Mouse (Mus musculus) left cerebral cortex, postnatal 36 days (tissue): Measurements from ENCODE around the gene Samhd1. TPM values are rescaled to one million over a fixed set of nuclear protein-coding genes. Genes with fewer than 3 reads are reported as not detected.

Source experiments
- DNase-seq, 2 experiments: peaks; one replicate each; pipeline ENCODE4 v3.0.0; 2021 to 2022; ENCODE audit warnings: low spot score in 2 of 2, mixed read lengths in 1 of 2
- intact Hi-C: fragments of 180-260 bp; cut with DNase I; formaldehyde crosslinking; loops from one replicate; pipeline ENCODE4 v1.15.1; 2025
- total RNA-seq, 2 experiments: library from RNA; stranded (reverse); gene quantifications; 2 replicates each; pipeline ENCODE4 v1.2.3; 2021

The Samhd1 gene
- total RNA-seq, 2 experiments from 2014 or later = 10.3 to 12.7 TPM

DNA sequence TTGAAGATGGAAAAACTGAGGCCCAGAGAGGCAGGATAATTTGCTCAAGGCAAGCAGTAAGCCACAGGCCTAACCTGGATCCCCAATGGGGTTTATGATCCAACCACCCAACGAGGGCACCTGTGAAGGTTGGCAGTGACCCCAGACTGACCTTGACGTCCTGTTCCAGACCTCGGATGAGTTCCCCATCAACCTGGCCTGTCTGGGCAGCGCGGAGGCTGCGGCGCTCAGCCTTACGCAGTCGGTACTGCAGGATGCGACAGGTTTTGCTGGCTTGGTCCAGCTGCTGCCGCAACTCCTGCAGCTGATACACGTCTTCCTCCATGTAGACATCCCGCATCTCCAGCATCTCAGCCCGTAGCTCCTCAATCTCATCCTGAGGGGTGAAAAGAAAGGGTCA is 75.0 kb downstream of the Samhd1 start:
- intact Hi-C loops = no loop called here

DNA sequence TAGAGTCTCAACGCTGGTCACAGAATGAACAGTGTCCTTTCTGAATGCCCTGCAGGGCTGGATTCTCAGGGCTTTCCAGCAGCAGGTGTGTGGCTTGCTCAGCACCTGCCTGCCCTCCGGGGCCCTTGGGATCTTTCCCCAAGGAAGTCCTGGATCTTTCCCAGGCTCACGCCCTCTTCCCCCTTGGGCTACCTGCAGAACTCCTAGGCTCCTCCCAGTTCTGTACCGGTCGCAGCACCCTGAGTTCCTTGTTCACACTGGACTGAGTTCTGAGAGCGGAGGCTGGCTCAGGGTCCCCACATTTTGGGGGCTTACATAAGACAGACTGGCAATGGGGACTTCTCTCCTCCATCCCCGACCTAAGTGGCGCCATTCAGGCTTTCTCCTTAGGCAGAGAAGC is 75.9 kb downstream of the Samhd1 start:
- DNase-seq = no peak
- intact Hi-C loops = no loop called here

More for the DNA sequence above, 75.0 kb downstream of the Samhd1 start:
- no peak for DNase-seq

DNA sequence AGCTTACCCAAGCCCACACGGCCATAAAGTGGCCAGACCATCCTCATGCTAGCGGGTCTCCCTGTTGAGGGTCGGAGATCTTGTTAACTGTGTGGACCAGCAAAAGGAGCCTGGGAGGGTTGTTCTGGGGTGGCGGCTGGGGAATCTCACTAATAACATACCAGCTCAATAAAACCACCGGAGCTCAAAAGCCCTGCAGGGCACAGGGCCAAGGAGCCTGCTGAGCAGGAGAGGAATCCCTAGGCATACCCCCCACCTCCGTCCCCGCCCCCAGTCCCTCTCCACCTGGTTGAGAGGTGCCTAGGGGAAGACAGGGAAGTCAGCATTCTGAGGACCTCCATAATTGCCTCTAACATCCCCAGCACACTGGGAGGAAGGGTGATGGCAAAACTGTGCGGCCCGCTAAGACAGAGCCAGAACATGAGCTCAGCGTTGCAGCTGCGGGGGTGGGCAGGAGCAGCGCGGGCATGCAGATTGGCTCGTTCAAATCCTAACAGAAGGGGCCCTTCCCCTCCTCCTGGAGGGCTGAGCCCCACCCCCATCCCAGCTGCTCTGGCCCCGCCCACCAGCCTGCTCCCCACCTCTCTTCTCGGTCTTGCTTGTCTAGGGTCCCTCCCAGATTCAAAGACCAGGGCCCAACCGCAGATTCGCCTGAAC is 76.6 kb downstream of the Samhd1 start:
- peak; percentile 68 to 72 for DNase-seq
- intact Hi-C loops = no loop called here

DNA sequence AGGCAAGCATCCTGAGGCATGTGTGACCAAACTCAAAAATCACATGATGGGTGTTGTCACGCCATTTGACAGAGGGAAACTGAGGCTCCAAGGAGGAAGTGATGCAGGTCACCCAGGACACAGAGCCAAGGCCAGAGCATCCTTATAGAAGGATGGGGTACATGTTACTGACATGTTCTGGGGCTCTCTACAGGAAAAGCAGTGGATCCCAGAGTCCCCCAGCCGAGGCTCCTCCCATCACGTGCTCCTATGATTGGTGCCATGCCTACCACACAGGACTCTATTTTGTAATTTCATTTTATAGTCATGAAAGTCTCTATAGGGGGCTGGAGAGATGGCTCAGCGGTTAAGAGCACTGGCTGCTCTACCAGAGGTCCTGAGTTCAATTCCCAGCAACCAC is 77.3 kb downstream of the Samhd1 start:
- intact Hi-C loops = no loop called here
- DNase-seq = no peak

DNA sequence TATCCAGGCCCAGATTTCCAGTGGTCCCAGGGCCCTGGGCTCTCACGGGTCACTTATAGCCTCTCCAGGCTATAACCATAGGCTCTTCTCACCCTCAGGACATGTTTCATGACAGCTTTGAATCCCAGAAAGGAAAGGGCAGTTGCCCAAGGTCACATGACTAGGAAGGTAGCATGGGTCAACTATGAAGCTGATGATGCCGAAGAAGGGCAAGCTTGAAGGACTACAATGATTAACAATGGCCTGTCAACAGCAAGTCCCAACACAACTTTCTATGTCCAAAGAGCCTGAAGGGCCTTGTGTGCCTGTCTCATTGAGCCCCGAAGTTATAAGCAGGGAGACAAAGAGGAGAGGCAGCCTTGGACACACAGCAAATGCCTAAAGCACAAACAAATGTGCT is 77.9 kb downstream of the Samhd1 start:
- intact Hi-C loops = no loop called here
- no peak for DNase-seq

DNA sequence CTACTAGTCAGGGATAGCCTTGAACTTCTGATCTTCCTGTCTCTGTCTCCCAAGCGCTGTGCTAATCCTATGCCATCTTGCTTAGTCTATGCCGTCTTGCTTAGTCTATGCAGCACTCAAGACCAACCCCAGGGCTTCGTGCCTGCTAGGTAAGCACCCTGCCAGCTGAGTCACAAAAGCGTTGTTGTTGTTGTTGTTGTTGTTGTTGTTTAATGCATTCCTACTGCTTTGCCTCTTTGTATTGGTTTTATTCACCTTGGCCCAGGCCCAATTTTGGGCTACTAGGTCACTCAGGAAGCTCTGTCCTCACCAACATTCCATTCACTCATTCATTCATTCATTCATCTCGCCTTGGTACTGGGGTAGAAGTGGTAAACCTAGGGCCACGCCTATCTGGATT is 79.3 kb downstream of the Samhd1 start:
- intact Hi-C loops = no loop called here
- no peak for DNase-seq

DNA sequence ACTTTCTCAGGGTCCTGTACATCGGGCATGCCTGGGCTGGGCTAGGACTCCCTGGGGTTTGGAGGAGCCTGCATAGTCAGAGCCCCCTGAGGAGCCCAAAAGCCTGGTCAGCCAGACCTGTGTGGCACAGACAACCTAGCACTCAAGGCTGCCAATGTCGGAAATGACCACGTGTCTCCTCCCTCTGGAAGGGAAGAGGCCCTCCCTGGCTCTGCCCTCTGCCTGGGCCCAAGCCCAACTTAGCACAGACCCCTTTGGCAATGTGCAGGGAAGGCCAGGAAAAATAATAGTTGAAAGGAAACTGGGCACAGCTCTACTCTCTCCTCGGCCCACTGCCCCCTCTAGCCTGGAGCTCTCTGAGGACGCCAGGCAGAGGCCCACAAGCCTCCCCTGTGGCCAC is 80.2 kb downstream of the Samhd1 start:
- intact Hi-C loops = no loop called here
- peak in 1 of 2 experiments; percentile 34 for DNase-seq

DNA sequence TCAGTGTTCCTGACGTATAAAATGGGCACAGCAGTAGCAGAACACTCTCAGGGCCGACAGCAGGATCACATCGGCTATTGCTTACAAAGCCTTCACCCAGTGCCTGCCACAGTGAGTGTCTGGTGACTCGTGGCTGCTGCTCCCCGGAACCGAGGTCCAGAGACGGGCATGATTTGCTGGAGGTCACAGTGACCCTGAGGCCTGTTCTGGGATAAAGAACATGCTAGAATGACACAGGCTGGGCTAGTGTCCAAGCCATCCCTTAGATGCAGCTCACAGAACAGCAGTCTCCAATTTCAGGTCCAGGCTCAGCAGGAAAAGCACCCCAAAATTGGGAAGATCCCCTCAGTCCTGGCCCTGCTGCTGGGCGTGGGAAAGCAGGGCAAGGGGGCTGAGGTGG is 80.8 kb downstream of the Samhd1 start:
- no peak for DNase-seq
- intact Hi-C loops = no loop called here

DNA sequence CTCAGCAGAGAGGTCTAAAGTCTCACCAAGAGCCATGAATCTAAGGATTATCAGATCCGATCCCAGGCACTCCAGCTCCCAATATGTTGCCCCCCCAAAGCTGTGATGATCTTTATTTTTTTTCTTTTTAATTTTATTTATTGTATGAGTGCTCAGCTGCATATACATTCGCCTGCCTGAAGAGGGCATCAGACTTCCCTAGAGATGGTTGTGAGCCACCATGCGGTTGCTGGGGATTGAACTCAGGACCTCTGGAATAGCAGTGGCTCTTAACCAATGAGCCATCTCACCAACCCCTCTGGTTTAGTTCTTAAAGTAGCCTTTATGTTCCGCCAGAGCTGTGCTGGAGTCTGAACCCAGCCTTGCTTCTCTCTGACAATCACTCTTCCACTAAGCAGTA is 81.3 kb downstream of the Samhd1 start:
- intact Hi-C loops = no loop called here
- no peak for DNase-seq

DNA sequence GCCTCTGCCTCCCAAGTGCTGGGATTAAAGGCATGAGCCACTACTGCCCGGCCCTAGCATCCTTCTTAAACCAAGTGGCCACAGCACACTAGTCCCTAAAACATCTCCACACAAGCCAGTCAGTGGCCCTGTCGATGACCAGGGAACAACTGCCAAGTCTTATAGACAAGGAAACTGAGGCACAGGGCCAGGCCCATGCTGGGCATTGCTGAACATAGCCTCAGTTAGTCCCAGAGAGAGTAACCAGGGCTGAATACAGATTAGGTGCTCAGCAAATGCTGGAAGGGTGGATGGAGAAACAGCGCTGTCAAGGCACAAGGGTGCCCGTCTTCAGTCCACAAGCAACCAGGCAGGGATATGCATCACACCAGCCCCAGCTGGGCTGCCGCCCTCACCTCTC is 81.9 kb downstream of the Samhd1 start:
- intact Hi-C loops = no loop called here
- no peak for DNase-seq

DNA sequence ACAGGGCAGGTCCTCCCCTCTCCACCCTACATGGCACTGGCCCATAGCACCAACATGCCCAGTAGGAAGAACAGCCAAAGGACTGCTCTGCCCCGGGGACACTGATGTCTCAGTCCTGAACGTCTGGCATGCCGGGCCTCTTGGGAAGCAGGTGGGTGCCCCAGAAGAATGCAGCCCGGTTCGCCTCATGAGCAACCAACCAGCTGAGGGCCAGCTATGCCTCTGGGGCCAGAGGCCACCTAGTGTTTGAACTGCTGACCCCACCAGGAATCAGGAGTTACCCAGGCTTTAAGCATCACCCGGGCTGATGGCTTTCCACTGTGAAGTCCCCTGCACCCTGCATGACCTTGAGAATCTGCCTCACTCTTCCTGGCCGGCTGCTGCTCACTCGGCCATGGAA is 82.6 kb downstream of the Samhd1 start:
- no peak for DNase-seq
- intact Hi-C loops = no loop called here

DNA sequence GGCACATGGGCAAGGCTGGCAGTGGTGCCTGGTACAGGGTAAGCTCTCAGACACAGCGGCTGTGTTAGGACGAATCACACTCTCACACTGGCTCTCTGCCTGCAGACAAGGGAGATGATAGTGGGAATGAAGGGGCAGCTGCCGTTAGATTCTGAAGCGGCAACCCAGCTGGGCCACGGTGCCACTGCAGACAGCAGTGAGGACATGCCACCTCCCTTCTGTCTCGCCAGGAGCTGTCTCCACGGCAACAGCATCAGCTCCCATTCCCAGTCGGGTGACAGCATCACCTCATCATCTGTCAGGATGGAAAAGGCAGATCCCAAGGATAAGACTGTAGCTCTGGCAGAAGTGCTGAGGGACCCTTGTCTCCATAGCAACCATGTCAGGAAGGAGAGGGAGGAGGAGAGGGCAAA is 85.2 kb downstream of the Samhd1 start:
- intact Hi-C loops = loop anchor here (2.0 kb wide), 1 partner anchor 29 kb away; the partner anchor contains the start of gene Soga1
- peak in 1 of 2 experiments; percentile 48 for DNase-seq

DNA sequence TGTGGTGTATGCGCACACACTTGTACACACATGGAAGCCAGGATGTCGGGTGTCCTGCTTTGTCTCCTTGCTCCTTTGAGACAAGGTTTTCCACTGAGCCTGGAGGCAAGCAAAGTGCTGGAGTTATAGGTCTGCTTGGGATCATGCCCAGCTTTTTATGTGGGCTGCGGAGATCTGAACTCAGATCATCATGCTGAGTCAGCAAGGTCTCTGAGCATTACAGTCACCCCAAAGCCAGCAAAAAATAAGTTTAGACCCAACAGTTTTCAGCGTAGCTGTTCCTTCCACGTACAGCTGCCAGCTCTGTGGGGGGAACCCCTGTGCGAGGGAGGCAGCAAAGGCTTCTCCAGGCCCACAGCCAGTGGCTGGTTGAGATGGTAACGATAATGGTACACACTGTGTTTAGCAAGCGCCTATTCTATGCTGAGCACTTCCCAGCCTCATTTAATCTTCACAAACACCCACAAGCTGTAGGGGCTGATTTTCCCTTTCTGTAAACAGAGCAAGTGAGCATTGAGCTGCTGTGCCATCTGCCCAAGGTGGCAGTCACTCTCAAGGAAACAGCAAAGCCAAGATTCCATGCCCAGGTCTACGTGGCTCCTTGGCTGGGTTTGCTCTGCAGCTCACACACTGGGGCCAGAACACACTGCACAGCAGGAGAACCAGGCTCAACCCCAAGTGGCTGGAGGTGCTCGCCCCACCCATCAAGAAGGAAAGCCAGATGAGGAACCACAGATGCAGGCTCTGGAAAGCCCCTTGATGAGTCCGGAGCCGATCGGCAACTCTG is 86.5 kb downstream of the Samhd1 start:
- DNase-seq = peak; percentile 77 to 84
- intact Hi-C loops = loop anchor here (2.0 kb wide), 1 partner anchor 30 kb away; the partner anchor contains the start of gene Soga1

Other genes starting within 250 kb of the Samhd1 start
- under 1 TPM; 0.45 to 0.57 TPM for gene Sla2, start 248.1 kb downstream of the Samhd1 start, total RNA-seq
- gene Ndrg3, start 143.2 kb downstream of the Samhd1 start, total RNA-seq = 100 to 1,000 TPM; 495 to 546 TPM
- 1 to 10 TPM; 6.5 to 7.5 TPM for gene Dsn1, start 128.1 kb downstream of the Samhd1 start, total RNA-seq
- 10 to 100 TPM; 20.0 to 26.0 TPM for gene Soga1, start 56.0 kb downstream of the Samhd1 start, total RNA-seq
- gene Tldc2, start 48.2 kb downstream of the Samhd1 start, total RNA-seq = not detected
- gene Rbl1, start 69.3 kb upstream of the Samhd1 start, total RNA-seq = 1 to 10 TPM; 1.2 to 2.1 TPM
- gene Rpn2, start 143.8 kb upstream of the Samhd1 start, total RNA-seq = 100 to 1,000 TPM; 124 to 128 TPM
- 1 to 10 TPM; 1.8 to 1.9 TPM for gene Mroh8, start 144.3 kb upstream of the Samhd1 start, total RNA-seq
- not detected for gene Ghrh, start 212.2 kb upstream of the Samhd1 start, total RNA-seq
- gene Manbal, start 232.3 kb upstream of the Samhd1 start, total RNA-seq = 10 to 100 TPM; 65.5 to 67.4 TPM